Mouse (Mus musculus): Measurements from ENCODE around the gene Pik3r6.

DNA sequence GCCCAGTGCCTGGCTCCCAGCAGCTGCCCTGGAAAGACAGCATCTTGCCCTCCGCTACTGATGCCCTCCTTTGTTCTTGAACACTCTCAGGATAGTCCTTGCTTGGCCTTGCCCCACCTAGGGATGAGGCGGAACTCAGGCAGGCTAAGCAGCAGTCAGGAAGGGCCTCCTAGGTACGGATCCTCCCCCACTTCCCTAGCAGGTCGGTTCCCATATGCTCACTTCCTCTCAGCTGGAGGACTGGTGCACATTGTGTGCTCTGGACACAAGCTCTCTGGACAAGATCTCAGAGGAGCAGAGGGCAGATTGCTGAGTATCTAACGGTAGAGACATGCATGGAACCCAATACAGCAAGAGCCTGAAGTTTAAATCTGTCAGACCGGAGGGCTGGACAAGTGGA is 5.7 kb upstream of the Pik3r6 start:
- TF ChIP-seq POLR2A (IDR thresholded peaks at IDR 0.05; ENCODE audit: extremely low read depth, insufficient read depth, low read length) (no peak), CTCF (IDR thresholded peaks at IDR 0.05; ENCODE audit: extremely low read depth, insufficient read depth, low read length) (no peak)

All from cortical plate, adult 2 months (tissue).